Mouse (Mus musculus) megakaryocyte, embryonic 14.5 days (primary cell): ENCODE measurements around the gene Aldh1b1. TPM values are rescaled to one million over a fixed set of nuclear protein-coding genes. Genes with fewer than 3 reads are reported as not detected.
A peak's percentile ranks its signal among the peaks of the same experiment; 100 is the strongest.

Experiments
- H3K27me3 ChIP-seq: replicated peaks from 2 replicates; pipeline ENCODE3; 2012; ENCODE audit warnings: inconsistent platforms
- H3K36me3 ChIP-seq: replicated peaks from 2 replicates; pipeline ENCODE3; 2012; ENCODE audit warnings: low read length, inconsistent platforms, mixed read lengths
- H3K4me1 ChIP-seq: 2 replicates; pipeline ENCODE4 v1.6.1; 2012; ENCODE audit warnings: inconsistent platforms
- H3K4me3 ChIP-seq: replicated peaks from 2 replicates; pipeline ENCODE3; 2012; ENCODE audit warnings: moderate library complexity, mild to moderate bottlenecking, inconsistent platforms
- H3K9me3 ChIP-seq: 2 replicates; pipeline ENCODE4 v1.6.1; 2012; ENCODE audit warnings: inconsistent platforms
- FLI1 ChIP-seq: IDR thresholded peaks from 2 replicates; pipeline ENCODE4 v1.6.1; 2012; ENCODE audit warnings: low read length, inconsistent platforms, mixed read lengths
- GATA1 ChIP-seq: IDR thresholded peaks from 3 replicates; pipeline ENCODE4 v1.6.1; 2012; ENCODE audit warnings: mixed read lengths, low read length, inconsistent platforms, borderline replicate concordance
- polyA plus RNA-seq: library from polyadenylated mRNA; stranded (reverse); fragments of >175 nt; gene quantifications from 2 replicates; pipeline ENCODE4 v1.2.3, GENCODE M21; 2012; ENCODE audit warnings: low replicate concordance; ENCODE audit not compliant: insufficient read depth

Gene Aldh1b1
- polyA plus RNA-seq, 1 experiment = 2.6 TPM

- peaks cover 18% of the 10 kb centered on the region for H3K4me1 ChIP-seq
- peaks cover 2% of the 10 kb centered on the region for H3K36me3 ChIP-seq
- H3K4me3 ChIP-seq = no peak overlapping the region
- H3K27me3 ChIP-seq = peaks cover 31% of the 10 kb centered on the region
- H3K9me3 ChIP-seq = no peaks in the 10 kb centered on the region
- no peak for TF ChIP-seq FLI1
- no peak for TF ChIP-seq GATA1
Measured at GRCm38 (mm10) chr4:45799956-45800537, 1.2 kb downstream of the Aldh1b1 start.

DNA sequence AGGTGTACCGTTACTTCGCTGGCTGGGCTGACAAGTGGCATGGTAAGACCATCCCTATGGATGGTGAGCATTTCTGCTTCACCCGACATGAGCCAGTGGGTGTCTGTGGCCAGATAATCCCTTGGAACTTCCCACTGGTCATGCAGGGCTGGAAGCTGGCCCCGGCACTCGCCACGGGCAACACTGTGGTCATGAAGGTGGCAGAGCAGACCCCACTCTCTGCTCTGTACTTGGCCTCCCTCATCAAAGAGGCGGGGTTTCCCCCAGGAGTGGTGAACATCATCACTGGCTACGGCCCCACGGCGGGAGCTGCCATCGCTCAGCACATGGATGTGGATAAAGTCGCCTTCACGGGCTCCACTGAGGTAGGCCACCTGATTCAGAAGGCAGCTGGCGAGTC is 4.1 kb downstream of the Aldh1b1 start:
- Histone ChIP-seq H3K4me1 (peaks cover 10% of the 10 kb centered on the region), H3K4me3 (no peak overlapping the region), H3K27me3 (peaks cover 37% of the 10 kb centered on the region), H3K9me3 (no peaks in the 10 kb centered on the region), H3K36me3 (peaks cover 2% of the 10 kb centered on the region)
- TF ChIP-seq FLI1 = no peak
- no peak for TF ChIP-seq GATA1

DNA sequence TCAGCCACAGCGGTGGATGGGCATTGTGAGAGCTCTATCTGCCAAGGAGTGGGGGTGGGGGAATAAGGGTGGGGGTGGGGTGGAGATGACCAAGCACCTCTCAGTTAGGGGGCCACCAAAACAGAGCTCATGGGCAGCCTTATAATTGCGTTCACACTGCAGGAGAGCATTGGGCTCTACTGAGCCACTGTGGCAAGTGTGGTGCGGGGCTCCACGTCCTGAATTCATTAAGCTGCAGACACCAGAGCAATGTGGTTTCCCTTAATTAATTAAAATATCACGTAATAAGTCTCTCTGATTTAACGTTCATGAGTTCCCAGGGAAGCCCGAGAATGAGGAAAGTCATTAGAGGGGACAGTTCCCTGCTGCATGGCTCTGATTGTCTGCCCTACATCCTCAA is 9.2 kb downstream of the Aldh1b1 start:
- Histone ChIP-seq H3K4me1 (no peaks in the 10 kb centered on the region), H3K36me3 (peaks cover 2% of the 10 kb centered on the region), H3K4me3 (no peak overlapping the region), H3K27me3 (peaks cover 55% of the 10 kb centered on the region), H3K9me3 (no peaks in the 10 kb centered on the region)
- TF ChIP-seq GATA1 (no peak), FLI1 (no peak)

DNA sequence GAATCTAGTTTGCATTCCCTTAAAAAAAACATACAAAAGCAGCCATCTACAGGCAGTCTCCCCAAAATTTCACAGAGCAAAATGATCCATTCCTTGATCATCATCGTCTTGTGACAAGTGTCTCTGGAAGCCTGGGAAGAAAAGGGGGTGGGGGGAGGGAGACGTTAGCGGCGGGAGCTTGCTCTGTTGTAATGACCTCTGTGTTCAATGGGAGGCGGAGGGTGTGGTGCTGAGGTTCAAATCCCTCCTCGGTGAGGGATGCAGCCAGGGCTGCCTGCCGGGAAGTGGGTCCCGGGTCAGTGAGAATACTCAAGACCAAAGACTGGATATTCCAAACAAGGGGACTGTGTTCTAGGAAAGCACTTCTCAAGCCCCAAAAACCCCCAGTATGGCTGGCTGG is 12.4 kb downstream of the Aldh1b1 start:
- TF ChIP-seq FLI1 = no peak
- no peak for TF ChIP-seq GATA1
- H3K4me1 ChIP-seq = no peaks in the 10 kb centered on the region
- no peaks in the 10 kb centered on the region for H3K36me3 ChIP-seq
- peaks cover 5% of the 10 kb centered on the region for H3K9me3 ChIP-seq
- peaks cover 62% of the 10 kb centered on the region for H3K27me3 ChIP-seq
- H3K4me3 ChIP-seq = no peak overlapping the region

- no peak for TF ChIP-seq FLI1
- H3K9me3 ChIP-seq = peaks cover 5% of the 10 kb centered on the region
- peaks cover 16% of the 10 kb centered on the region for H3K4me1 ChIP-seq
- peaks cover 57% of the 10 kb centered on the region for H3K27me3 ChIP-seq
- H3K4me3 ChIP-seq = no peak overlapping the region
- no peaks in the 10 kb centered on the region for H3K36me3 ChIP-seq
Measured at GRCm38 (mm10) chr4:45815542-45815941, 16.7 kb downstream of the Aldh1b1 start.

GRCm38 (mm10) chr4:45818814-45819207 is 20.0 kb downstream of the Aldh1b1 start:
- TF ChIP-seq FLI1 (no peak), GATA1 (no peak)
- H3K27me3 ChIP-seq = peaks cover 64% of the 10 kb centered on the region
- H3K4me1 ChIP-seq = peaks cover 16% of the 10 kb centered on the region
- no peaks in the 10 kb centered on the region for H3K36me3 ChIP-seq
- H3K4me3 ChIP-seq = peak overlapping the region; percentile 86
- peaks cover 5% of the 10 kb centered on the region for H3K9me3 ChIP-seq

DNA sequence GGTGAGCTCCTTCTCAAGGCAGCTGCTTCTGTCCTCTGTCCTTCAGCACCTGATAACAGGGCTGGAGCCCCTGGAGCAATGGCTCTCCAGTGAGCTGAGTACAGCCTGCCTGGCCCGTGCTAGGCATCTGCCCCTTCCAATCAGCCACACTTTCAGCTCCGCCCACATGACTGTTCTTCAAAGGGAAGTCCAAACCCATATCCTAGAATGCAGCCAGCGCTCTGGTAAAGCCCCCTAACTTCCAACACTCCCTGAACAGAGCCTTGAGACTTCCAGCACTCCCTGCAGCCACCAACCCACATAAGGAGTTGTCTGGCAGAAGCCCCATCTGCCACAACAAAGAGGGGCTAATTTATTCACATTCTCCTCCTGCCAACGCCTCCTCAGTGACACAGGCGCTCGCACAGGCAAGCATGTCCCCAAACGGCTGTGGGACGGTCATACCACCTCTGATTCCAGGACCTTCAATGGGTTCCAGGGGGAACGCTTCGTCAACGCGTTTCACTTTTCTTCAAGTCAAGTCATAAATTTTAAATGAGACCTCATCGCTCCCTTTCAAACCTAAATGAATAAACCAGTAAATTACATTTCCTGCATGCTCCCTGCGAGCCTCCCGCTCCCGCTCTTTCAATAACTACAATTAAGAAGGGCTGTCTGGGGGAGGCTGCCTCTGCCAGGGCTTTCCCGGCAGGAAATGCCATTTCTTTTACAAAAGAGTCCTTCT is 20.5 kb downstream of the Aldh1b1 start:
- no peak for TF ChIP-seq FLI1
- TF ChIP-seq GATA1 = no peak
- Histone ChIP-seq H3K36me3 (no peaks in the 10 kb centered on the region), H3K27me3 (peaks cover 66% of the 10 kb centered on the region), H3K4me1 (peaks cover 16% of the 10 kb centered on the region), H3K9me3 (peaks cover 5% of the 10 kb centered on the region), H3K4me3 (peak overlapping the region; percentile 86)

DNA sequence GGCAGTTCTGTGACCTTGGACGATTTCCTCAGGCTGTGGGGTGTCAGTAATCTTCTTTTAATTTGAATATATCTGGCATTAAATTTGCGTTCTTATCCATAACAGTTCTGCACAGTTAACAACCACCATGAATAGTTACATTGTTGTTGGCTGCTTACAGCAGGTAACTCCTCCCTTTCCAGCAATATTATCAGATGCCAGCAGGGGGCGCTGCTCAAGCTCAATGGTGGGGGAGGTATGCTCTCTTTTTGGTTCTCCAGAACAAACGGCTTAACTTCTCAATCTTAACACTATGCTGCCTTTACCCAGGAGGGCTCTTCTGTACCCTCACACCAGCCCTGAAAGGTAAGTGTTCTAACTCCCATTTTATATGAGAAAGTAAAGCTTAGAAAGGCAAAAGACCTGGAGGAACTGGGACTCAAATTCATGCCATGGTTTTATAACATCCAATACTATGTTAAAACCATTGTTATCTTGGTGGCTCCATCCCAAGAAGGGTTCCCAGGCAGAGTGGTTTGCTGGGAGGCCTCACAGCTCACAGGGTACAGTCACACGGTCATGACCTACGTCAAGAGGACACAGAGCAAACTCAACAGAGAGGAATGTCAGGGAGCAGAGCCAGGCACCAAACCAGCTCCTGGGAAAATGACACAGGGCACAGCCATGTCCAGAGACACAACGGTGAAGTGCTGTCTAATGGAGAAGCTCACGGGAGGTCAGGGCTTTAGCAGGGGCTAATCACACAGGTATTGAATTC is 21.4 kb downstream of the Aldh1b1 start:
- Histone ChIP-seq H3K9me3 (no peaks in the 10 kb centered on the region), H3K4me1 (peaks cover 16% of the 10 kb centered on the region), H3K36me3 (no peaks in the 10 kb centered on the region), H3K4me3 (peak overlapping the region; percentile 86), H3K27me3 (peaks cover 73% of the 10 kb centered on the region)
- TF ChIP-seq FLI1 = no peak
- no peak for TF ChIP-seq GATA1

DNA sequence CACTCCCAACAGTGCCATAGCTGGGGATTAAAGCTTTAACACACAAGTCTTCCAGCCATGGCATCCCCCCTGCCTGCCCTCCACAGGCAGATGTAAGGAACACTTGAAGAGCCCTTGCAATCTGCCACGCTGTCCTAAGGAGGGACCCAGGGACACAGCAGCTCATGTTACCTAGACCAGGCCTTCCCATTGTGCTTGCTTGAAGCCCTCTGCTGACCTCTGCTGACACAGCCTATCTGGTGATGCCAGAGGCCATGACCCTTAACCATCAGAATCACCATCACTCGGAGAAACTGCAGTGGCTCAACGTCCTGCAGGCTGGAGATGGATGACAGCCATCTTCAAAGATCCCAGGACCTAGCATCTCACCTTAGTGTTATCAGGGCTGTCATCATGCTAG is 23.2 kb downstream of the Aldh1b1 start:
- Histone ChIP-seq H3K27me3 (peaks cover 81% of the 10 kb centered on the region), H3K4me1 (peaks cover 16% of the 10 kb centered on the region), H3K4me3 (no peak overlapping the region), H3K36me3 (no peaks in the 10 kb centered on the region), H3K9me3 (no peaks in the 10 kb centered on the region)
- TF ChIP-seq FLI1 (no peak), GATA1 (no peak)

DNA sequence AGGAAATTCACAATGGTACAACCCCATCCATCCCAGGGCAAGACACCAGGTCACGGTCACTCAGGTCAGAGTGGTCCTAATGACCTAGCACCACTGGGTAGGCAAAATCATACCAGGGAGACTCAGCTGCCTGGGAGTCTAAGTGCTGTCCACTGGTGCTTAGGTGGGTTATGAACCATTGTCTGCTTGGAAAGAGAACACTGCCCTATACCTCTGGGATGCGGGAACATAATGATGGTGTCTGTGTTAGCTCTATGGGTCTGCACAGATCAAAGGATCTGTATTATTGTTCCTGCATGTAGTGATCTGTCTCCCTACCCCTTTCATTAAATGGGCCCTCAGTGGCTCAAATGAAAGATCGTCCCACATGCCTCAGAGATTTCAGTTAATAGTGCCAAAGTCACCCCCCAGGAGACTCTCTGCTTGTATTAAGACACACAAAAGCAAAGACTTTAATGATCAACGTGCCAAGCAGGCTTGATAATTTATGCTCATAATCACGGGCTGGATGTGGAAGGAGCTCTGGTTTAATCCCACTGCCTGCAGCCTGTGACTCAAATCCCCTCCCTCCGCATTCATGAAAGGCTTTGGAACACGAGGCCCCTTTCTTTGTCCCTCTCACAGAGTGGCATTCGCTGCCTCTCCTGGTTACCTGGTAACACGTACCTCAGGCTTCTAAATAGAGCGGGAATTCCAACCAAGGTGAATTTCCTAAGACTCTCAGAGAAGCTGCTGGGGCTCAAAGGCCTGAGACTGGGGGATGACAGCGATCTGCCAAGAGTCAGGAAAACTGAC is 24.2 kb downstream of the Aldh1b1 start:
- H3K4me1 ChIP-seq = peaks cover 16% of the 10 kb centered on the region
- TF ChIP-seq FLI1 (no peak), GATA1 (no peak)
- H3K9me3 ChIP-seq = no peaks in the 10 kb centered on the region
- peaks cover 88% of the 10 kb centered on the region for H3K27me3 ChIP-seq
- no peaks in the 10 kb centered on the region for H3K36me3 ChIP-seq
- H3K4me3 ChIP-seq = no peak overlapping the region
